Mouse (Mus musculus): ENCODE data around the gene Bak1.

GRCm38 (mm10) chr17:27039432-27040102 lies 10.8 kb upstream of the Bak1 start:
- TF ChIP-seq MYOG (IDR thresholded peaks at IDR 0.05; ENCODE audit: control insufficient read depth in 1 of 3, insufficient read depth in 1 of 3, insufficient read length in 2 of 3, low read depth in 2 of 3) (no peak), E2F4 (IDR thresholded peaks at IDR 0.05; ENCODE audit: insufficient read depth) (no peak)

Data from myocyte (in vitro differentiated cells).